Mouse (Mus musculus) T-helper 2 cell (primary cell): ENCODE measurements at regions not wholly inside any gene's neighbourhood (a gene's known extent, or its start where the extent isn't known, plus 50 kb on each side); places are given as distances from the start of the nearest gene placed in this dataset.

ENCODE experiments used
- in situ Hi-C: fragments of 300-600 bp; cut with MboI, MseI; formaldehyde crosslinking; loops from one replicate; pipeline ENCODE4 v1.15.1; 2025; ENCODE audit warnings: high pct_unique_total_duplicates

GRCm38 (mm10) chr14:18394071-18394745 lies 62.5 kb upstream of the Ube2e1 start:
- in situ Hi-C loops: no loop called here

GRCm38 (mm10) chr14:18391824-18392486 lies 60.3 kb upstream of the Ube2e1 start:
- in situ Hi-C loops: no loop called here

- in situ Hi-C loops: no loop called here
Observed at GRCm38 (mm10) chr14:18389390-18389789, 57.7 kb upstream of the Ube2e1 start.

GRCm38 (mm10) chr14:18385953-18386668 lies 54.5 kb upstream of the Ube2e1 start:
- in situ Hi-C loops: no loop called here
